Mouse (Mus musculus) adrenal gland, postnatal 4 days (tissue): ENCODE results near the gene Znrf1. TPM values are rescaled to one million over a fixed set of nuclear protein-coding genes. Genes with fewer than 3 reads are reported as not detected.

Source experiments
- total RNA-seq, 2 experiments: library from RNA; stranded (reverse); gene quantifications; 2 replicates each; pipeline ENCODE4 v1.2.3; 2021

Gene Znrf1
- total RNA-seq, 2 experiments from 2014 or later, result 69.8 to 76.9 TPM

Other genes with a start within 250 kb of the Znrf1 start
- 10 to 100 TPM; 78.9 to 79.4 TPM for gene Rfwd3, start 235.9 kb upstream of the Znrf1 start, total RNA-seq
- gene Mlkl, start 197.9 kb upstream of the Znrf1 start, total RNA-seq, result 10 to 100 TPM; 12.8 to 13.4 TPM
- gene Fa2h, start 142.3 kb upstream of the Znrf1 start, total RNA-seq, result under 1 TPM; 0.25 to 0.95 TPM
- gene Wdr59, start 14.0 kb upstream of the Znrf1 start, total RNA-seq, result 10 to 100 TPM; 16.1 to 16.4 TPM
- 10 to 100 TPM; 22.0 to 23.2 TPM for gene Ldhd, start 94.3 kb downstream of the Znrf1 start, total RNA-seq
- gene Zfp1, start 107.3 kb downstream of the Znrf1 start, total RNA-seq, result 10 to 100 TPM; 15.5 to 17.0 TPM
- 1,000 to 10,000 TPM in 1 of 2 experiments, 1 to 10 TPM in 1; 1.1 to 5,957 TPM for gene Ctrb1, start 154.9 kb downstream of the Znrf1 start, total RNA-seq
- gene Bcar1, start 207.7 kb downstream of the Znrf1 start, total RNA-seq, result 10 to 100 TPM; 94.4 to 94.5 TPM